Mouse (Mus musculus): ENCODE results near the gene Apmap.
"Not testable (repeated sequence)": the region's sequence is repeated elsewhere in the genome, so short reads cannot be mapped to it uniquely, and the experiment has no call there.

The Apmap gene

GRCm38 (mm10) chr2:150621698-150622097 lies 13.3 kb upstream of the Apmap start:
- DNase-seq (ENCODE audit: low read depth, low spot score) = no peak

- DNase-seq (ENCODE audit: low read depth, low spot score) = no peak
Measured at GRCm38 (mm10) chr2:150610097-150610496, 1.7 kb upstream of the Apmap start.

- DNase-seq (ENCODE audit: low read depth, low spot score) = peak; percentile 46
Measured at GRCm38 (mm10) chr2:150608872-150609560, 649 bp upstream of the Apmap start.

- no peak for DNase-seq (ENCODE audit: low read depth, low spot score)
Measured at GRCm38 (mm10) chr2:150607086-150607485, 1.3 kb downstream of the Apmap start.

GRCm38 (mm10) chr2:150604802-150605201 lies 3.6 kb downstream of the Apmap start:
- no peak for DNase-seq (ENCODE audit: low read depth, low spot score)

- no peak for DNase-seq (ENCODE audit: low read depth, low spot score)
Measured at GRCm38 (mm10) chr2:150602166-150602565, 6.2 kb downstream of the Apmap start.

GRCm38 (mm10) chr2:150600263-150600662 lies 8.1 kb downstream of the Apmap start:
- no peak for DNase-seq (ENCODE audit: low read depth, low spot score)

GRCm38 (mm10) chr2:150595411-150596190 lies 12.8 kb downstream of the Apmap start:
- DNase-seq (ENCODE audit: low read depth, low spot score) = no peak

- DNase-seq (ENCODE audit: low read depth, low spot score) = no peak
Measured at GRCm38 (mm10) chr2:150589076-150589475, 19.3 kb downstream of the Apmap start.

GRCm38 (mm10) chr2:150579628-150580027 lies 28.7 kb downstream of the Apmap start:
- DNase-seq (ENCODE audit: low read depth, low spot score) = no peak

- no peak for DNase-seq (ENCODE audit: low read depth, low spot score)
Measured at GRCm38 (mm10) chr2:150578603-150579002, 29.8 kb downstream of the Apmap start.

- DNase-seq (ENCODE audit: low read depth, low spot score) = no peak
Measured at GRCm38 (mm10) chr2:150576256-150576655, 32.1 kb downstream of the Apmap start.

GRCm38 (mm10) chr2:150572463-150572862 lies 35.9 kb downstream of the Apmap start:
- DNase-seq (ENCODE audit: low read depth, low spot score) = no peak

GRCm38 (mm10) chr2:150570761-150571160 lies 37.6 kb downstream of the Apmap start:
- no peak for DNase-seq (ENCODE audit: low read depth, low spot score)

- DNase-seq (ENCODE audit: low read depth, low spot score) = no peak
Measured at GRCm38 (mm10) chr2:150569847-150570590, 38.3 kb downstream of the Apmap start, which contains the start of gene Cst7. TSS of gene Cst7 (plus strand) at chr2:150570415.

- DNase-seq (ENCODE audit: low read depth, low spot score) = no peak
Measured at GRCm38 (mm10) chr2:150567051-150567450, 41.3 kb downstream of the Apmap start.

- no peak for DNase-seq (ENCODE audit: low read depth, low spot score)
Measured at GRCm38 (mm10) chr2:150558568-150558967, 49.8 kb downstream of the Apmap start.

GRCm38 (mm10) chr2:150549576-150549975 lies 58.8 kb downstream of the Apmap start:
- not testable (repeated sequence) for DNase-seq (ENCODE audit: low read depth, low spot score)
